Mouse (Mus musculus): ENCODE measurements around the gene Cyb5d1. TPM values are rescaled to one million over a fixed set of nuclear protein-coding genes. Genes with fewer than 3 reads are reported as not detected.

Cyb5d1 gene
- polyA plus RNA-seq, 1 experiment from 2014 or later: 28.7 TPM

DNA sequence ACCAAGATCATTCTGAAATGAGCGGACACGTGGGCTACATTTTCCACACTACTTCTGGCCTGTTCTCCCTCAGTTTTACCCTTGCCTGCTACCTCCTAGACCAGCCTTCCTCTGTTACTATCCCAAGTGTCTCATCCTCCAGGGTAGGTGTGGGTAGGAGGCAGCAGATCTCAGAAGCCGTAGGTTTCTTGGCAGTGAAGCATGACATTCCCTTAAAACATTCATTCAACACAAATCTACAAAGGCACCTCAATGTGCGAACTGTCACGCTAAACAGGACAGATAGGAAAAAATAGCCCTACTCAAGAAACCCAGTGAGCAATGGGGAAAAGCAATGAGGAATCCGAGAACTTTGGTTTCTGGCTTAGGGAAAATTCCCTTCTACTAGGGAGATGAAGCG lies 17.1 kb upstream of the Cyb5d1 start:
- peak overlapping the region; percentile 83 for H3K9ac ChIP-seq (ENCODE audit: low read depth, low read length)
- no peaks in the 10 kb centered on the region for H3K9me3 ChIP-seq (ENCODE audit: control insufficient read depth, low read length)
- no peak for ATAC-seq
- H3K4me1 ChIP-seq (ENCODE audit: control insufficient read depth, insufficient read depth, low read depth, low read length): peaks cover 55% of the 10 kb centered on the region
- WGBS: 52% methylated on average over 7 of the region's 7 CpGs
- H3K4me3 ChIP-seq (ENCODE audit: low read length): peak overlapping the region; percentile 76
- H3K27ac ChIP-seq (ENCODE audit: low read depth, low read length): peak overlapping the region; percentile 98
- peak overlapping the region; percentile 67 for H3K4me2 ChIP-seq (ENCODE audit: low read length)
- H3K27me3 ChIP-seq (replicated peaks; ENCODE audit: control insufficient read depth, insufficient read depth, low read length): no peaks in the 10 kb centered on the region
- no peaks in the 10 kb centered on the region; the same call in none of the 2 replicates for H3K36me3 ChIP-seq (ENCODE audit: control insufficient read depth, insufficient read depth, low read length)

DNA sequence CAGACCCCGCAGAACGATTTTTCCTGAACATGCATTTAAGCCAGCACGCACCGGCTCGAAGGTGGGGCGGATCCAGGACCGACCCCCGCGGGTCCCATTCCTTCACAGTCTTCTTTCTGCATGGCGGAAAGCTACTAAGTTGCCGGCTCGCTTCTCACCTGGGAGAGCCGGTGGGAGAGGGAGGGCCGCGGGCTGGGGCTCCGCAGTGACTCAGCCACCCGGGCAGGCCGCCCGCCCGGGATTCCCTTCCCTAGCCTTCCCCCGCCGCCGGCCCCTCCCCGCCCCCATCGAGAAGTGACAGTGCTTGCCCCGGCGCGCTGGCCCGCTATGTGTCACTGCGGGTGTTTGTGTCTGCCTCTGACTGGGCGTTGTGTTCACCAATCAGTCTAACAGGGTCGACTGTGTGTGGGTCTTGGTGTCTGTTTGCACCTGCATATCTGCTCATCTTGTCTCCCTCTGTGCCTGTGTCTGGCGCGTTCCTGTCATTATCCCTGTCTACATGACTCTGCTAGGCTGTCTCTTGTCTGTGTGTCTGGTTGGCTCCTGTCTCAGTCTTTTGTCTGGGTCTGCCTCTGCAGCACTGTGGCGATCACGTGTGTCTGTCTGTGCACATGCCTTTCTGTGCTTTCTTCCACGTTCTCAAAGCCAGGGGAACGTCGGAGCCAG lies 16.2 kb upstream of the Cyb5d1 start:
- peak overlapping the region; percentile 67 for H3K4me2 ChIP-seq (ENCODE audit: low read length)
- H3K27me3 ChIP-seq (replicated peaks; ENCODE audit: control insufficient read depth, insufficient read depth, low read length): no peaks in the 10 kb centered on the region
- under 1% methylated on average over 38 of the region's 39 CpGs for WGBS
- no peak for ATAC-seq
- peaks cover 51% of the 10 kb centered on the region for H3K4me1 ChIP-seq (ENCODE audit: control insufficient read depth, insufficient read depth, low read depth, low read length)
- H3K36me3 ChIP-seq (ENCODE audit: control insufficient read depth, insufficient read depth, low read length): peaks cover 4% of the 10 kb centered on the region
- peak overlapping the region; percentile 85 for H3K9ac ChIP-seq (ENCODE audit: low read depth, low read length)
- peak overlapping the region; percentile 76 for H3K4me3 ChIP-seq (ENCODE audit: low read length)
- peak overlapping the region; percentile 91 for H3K27ac ChIP-seq (ENCODE audit: low read depth, low read length)
- H3K9me3 ChIP-seq (ENCODE audit: control insufficient read depth, low read length): no peaks in the 10 kb centered on the region

DNA sequence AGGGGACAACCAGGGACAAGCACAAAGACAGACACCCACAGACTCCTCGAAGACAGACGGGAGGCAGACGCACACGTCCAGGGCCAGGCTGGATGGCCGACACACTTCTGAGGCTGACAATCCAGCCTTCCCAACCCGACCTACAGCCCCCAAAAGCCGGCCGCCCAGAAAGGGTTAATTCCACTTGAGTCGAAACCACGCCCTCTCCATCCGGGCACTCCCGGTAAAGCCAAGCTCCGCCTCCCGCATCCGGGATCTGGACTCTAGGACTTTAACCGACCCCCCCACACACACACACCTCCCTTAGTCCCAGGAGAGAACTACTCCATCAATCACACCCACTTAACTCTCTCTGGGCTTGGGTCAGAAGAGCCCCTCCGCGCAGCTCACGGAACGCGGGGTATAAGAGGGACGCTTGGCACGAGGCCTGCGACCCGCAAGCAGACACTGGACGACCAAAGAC lies 15.7 kb upstream of the Cyb5d1 start:
- H3K4me1 ChIP-seq (ENCODE audit: control insufficient read depth, insufficient read depth, low read depth, low read length): peaks cover 50% of the 10 kb centered on the region
- peak overlapping the region; percentile 67 for H3K4me2 ChIP-seq (ENCODE audit: low read length)
- ATAC-seq: peak; percentile 40
- peak overlapping the region; percentile 85 for H3K9ac ChIP-seq (ENCODE audit: low read depth, low read length)
- no peaks in the 10 kb centered on the region for H3K27me3 ChIP-seq (replicated peaks; ENCODE audit: control insufficient read depth, insufficient read depth, low read length)
- H3K4me3 ChIP-seq (ENCODE audit: low read length): peak overlapping the region; percentile 76
- under 1% methylated on average over 26 of the region's 26 CpGs for WGBS
- peaks cover 9% of the 10 kb centered on the region for H3K36me3 ChIP-seq (ENCODE audit: control insufficient read depth, insufficient read depth, low read length)
- H3K27ac ChIP-seq (ENCODE audit: low read depth, low read length): peak overlapping the region; percentile 91
- no peaks in the 10 kb centered on the region for H3K9me3 ChIP-seq (ENCODE audit: control insufficient read depth, low read length)

DNA sequence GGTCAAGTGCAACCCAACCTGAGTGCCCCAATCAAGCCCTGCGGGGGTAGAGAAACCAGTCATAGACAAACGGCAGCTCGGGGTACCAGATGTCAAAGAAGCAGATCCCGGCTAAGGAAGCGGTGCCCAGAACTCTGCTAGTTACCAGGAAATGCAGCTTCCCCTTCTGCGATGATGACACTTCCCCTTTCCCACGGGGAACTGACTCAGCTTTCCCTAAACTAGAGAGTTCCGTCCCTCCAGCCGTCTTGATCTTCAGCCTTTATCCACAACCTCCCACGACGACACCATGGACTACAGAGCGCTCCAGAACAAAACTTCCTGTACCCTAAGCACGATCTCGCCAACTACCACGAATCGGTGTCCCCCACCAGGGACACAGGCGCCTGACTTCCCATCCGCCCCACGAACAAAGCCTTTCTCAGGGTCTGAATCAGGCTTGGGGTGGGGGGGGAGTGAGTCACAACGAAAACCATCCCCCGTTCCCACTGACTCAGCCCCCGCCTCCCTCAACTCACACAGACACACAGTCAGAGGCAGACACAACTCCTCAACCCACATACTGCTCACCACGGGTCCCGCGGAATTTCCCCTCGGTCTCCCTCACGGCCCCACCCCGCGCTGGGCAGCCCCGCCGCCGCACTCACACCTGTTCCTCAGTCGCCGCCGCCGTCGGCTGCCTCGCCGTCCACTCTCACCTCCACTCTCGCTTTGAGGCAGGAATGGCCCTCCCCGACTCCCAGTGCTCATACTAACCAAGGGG lies 15.1 kb upstream of the Cyb5d1 start:
- WGBS: under 1% methylated on average over 41 of the region's 41 CpGs
- no peaks in the 10 kb centered on the region for H3K27me3 ChIP-seq (replicated peaks; ENCODE audit: control insufficient read depth, insufficient read depth, low read length)
- no peaks in the 10 kb centered on the region for H3K9me3 ChIP-seq (ENCODE audit: control insufficient read depth, low read length)
- H3K4me2 ChIP-seq (ENCODE audit: low read length): peak overlapping the region; percentile 67
- H3K36me3 ChIP-seq (ENCODE audit: control insufficient read depth, insufficient read depth, low read length): peaks cover 15% of the 10 kb centered on the region
- peak overlapping the region; percentile 76 for H3K4me3 ChIP-seq (ENCODE audit: low read length)
- ATAC-seq: no peak
- H3K9ac ChIP-seq (ENCODE audit: low read depth, low read length): peak overlapping the region; percentile 85
- peaks cover 50% of the 10 kb centered on the region for H3K4me1 ChIP-seq (ENCODE audit: control insufficient read depth, insufficient read depth, low read depth, low read length)
- peak overlapping the region; percentile 91 for H3K27ac ChIP-seq (ENCODE audit: low read depth, low read length)

DNA sequence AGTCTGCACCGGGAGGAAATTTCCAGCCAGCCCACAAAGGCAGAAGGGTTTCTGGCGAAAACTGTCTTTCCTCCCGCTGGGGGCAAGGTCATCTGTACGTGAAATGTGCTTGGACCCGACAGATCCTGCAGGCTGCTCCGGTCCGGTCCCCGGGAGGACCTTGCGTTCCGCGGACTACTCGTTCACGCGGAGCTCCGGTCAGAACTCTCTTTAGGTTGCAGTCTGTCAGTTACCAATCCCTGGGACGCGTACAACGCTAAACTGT lies 14.5 kb upstream of the Cyb5d1 start:
- peak overlapping the region; percentile 91 for H3K27ac ChIP-seq (ENCODE audit: low read depth, low read length)
- peak overlapping the region; percentile 67 for H3K4me2 ChIP-seq (ENCODE audit: low read length)
- 0% methylated on average over 18 of the region's 18 CpGs for WGBS
- peak overlapping the region; percentile 85 for H3K9ac ChIP-seq (ENCODE audit: low read depth, low read length)
- H3K36me3 ChIP-seq (ENCODE audit: control insufficient read depth, insufficient read depth, low read length): peaks cover 20% of the 10 kb centered on the region
- H3K4me1 ChIP-seq (ENCODE audit: control insufficient read depth, insufficient read depth, low read depth, low read length): peaks cover 49% of the 10 kb centered on the region
- no peaks in the 10 kb centered on the region for H3K27me3 ChIP-seq (replicated peaks; ENCODE audit: control insufficient read depth, insufficient read depth, low read length)
- no peaks in the 10 kb centered on the region for H3K9me3 ChIP-seq (ENCODE audit: control insufficient read depth, low read length)
- peak overlapping the region; percentile 76 for H3K4me3 ChIP-seq (ENCODE audit: low read length)
- ATAC-seq: no peak

DNA sequence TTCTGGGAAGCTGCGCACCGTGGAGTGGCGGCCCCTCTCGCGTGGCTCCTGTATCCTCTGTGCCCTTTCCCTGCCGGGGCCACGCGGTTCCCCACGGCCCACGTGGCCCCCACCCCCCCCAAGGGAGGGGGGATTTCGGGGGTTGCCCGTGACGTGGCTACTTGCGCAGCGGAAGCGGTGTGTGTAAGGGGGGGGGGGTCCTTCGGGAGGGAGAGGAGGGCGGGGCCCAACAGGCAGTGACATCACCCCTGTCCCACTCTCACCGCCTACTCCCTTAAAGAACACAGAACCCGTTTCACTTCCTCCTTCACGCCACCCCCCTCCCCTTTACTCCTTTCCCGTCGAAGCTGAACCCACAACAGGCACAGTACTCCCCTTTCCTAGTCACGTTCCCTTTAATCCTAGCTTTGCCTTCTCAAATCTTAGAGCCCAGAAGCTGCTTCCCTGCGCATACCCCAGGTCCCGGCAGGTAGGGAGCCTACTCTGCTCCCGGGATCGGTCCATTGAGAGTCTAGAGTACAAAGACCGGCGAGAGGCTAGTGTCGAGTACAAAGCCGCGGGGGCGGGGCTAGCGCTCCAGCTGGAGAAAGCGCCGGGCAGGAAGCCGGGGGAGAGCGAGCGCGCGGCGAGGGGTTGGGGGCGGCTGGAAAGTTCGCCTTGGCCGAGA lies 14.1 kb upstream of the Cyb5d1 start:
- H3K27ac ChIP-seq (ENCODE audit: low read depth, low read length): peak overlapping the region; percentile 91
- H3K4me1 ChIP-seq (ENCODE audit: control insufficient read depth, insufficient read depth, low read depth, low read length): peaks cover 44% of the 10 kb centered on the region
- H3K4me2 ChIP-seq (ENCODE audit: low read length): peak overlapping the region; percentile 67
- peak overlapping the region; percentile 76 for H3K4me3 ChIP-seq (ENCODE audit: low read length)
- WGBS: under 1% methylated on average over 43 of the region's 46 CpGs
- no peaks in the 10 kb centered on the region for H3K27me3 ChIP-seq (replicated peaks; ENCODE audit: control insufficient read depth, insufficient read depth, low read length)
- peaks cover 24% of the 10 kb centered on the region for H3K36me3 ChIP-seq (ENCODE audit: control insufficient read depth, insufficient read depth, low read length)
- ATAC-seq: peak; percentile 43
- H3K9ac ChIP-seq (ENCODE audit: low read depth, low read length): peak overlapping the region; percentile 85
- H3K9me3 ChIP-seq (ENCODE audit: control insufficient read depth, low read length): no peaks in the 10 kb centered on the region

DNA sequence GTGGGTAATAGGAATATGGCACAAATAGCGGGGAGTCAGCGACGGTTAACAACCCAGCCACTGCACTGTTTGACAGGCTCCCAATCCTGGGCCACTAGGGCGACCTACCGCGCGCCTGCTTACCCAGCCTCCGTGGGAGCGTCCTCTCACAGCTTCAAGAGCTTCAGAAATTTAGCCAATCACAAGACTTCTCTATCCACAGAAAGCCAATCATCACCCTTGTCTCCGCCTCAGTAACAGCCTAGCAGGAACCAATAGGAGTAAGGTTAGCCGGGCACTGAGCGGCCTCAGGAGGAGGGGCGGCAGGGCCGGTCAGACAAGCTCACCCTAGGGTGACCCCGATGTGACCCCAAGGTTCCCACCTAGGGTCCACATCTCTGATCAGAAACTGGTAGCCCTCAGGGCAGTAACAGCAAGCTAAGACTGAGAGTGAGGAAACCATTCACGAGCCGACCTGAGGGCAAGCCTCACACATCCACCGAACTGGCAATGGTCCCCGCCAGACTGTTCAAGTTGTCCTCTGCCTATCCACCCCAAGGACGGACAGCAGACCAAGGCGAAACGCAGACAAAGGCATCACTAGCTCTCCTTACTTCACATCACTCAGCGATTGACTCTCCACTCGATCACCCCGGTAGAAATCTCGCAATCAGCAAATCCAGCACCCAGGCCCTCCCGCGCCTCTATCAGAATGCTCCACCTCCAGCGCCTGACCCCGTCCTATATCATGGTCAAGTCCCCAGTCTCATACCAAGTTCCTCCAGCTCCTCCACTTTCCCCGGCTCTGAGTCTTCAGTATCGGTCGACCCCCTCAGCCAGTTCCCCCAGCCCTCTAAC lies 13.3 kb upstream of the Cyb5d1 start:
- Histone ChIP-seq H3K4me3 (ENCODE audit: low read length) (peak overlapping the region; percentile 76), H3K27ac (ENCODE audit: low read depth, low read length) (peak overlapping the region; percentile 91), H3K4me2 (ENCODE audit: low read length) (peak overlapping the region; percentile 67), H3K9ac (ENCODE audit: low read depth, low read length) (peak overlapping the region; percentile 85), H3K4me1 (ENCODE audit: control insufficient read depth, insufficient read depth, low read depth, low read length) (peaks cover 36% of the 10 kb centered on the region), H3K36me3 (ENCODE audit: control insufficient read depth, insufficient read depth, low read length) (peaks cover 31% of the 10 kb centered on the region), H3K9me3 (ENCODE audit: control insufficient read depth, low read length) (no peaks in the 10 kb centered on the region), H3K27me3 (replicated peaks; ENCODE audit: control insufficient read depth, insufficient read depth, low read length) (no peaks in the 10 kb centered on the region)
- ATAC-seq: peak; percentile 76
- under 1% methylated on average over 33 of the region's 33 CpGs for WGBS

DNA sequence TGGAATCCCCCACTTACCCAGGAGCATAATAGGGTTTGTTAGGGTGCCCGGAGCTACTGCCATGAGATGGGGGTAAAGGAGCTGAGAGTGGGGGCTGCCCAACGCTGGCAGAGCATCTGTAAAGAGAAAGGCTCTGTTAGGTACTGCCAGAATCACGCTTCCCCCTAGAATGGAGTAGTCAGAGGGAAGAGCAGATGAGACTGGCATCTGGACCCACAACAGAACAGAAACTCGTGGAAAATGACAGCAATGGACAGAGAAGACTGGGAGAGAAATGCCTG lies 12.2 kb upstream of the Cyb5d1 start:
- peak overlapping the region; percentile 85 for H3K9ac ChIP-seq (ENCODE audit: low read depth, low read length)
- peak overlapping the region; percentile 60 for H3K27ac ChIP-seq (ENCODE audit: low read depth, low read length)
- H3K27me3 ChIP-seq (replicated peaks; ENCODE audit: control insufficient read depth, insufficient read depth, low read length): no peaks in the 10 kb centered on the region
- no peak for ATAC-seq
- WGBS: 82% methylated on average over 4 of the region's 4 CpGs
- no peaks in the 10 kb centered on the region for H3K9me3 ChIP-seq (ENCODE audit: control insufficient read depth, low read length)
- H3K36me3 ChIP-seq (ENCODE audit: control insufficient read depth, insufficient read depth, low read length): peaks cover 36% of the 10 kb centered on the region
- no peak overlapping the region for H3K4me3 ChIP-seq (ENCODE audit: low read length)
- peaks cover 25% of the 10 kb centered on the region for H3K4me1 ChIP-seq (ENCODE audit: control insufficient read depth, insufficient read depth, low read depth, low read length)
- H3K4me2 ChIP-seq (ENCODE audit: low read length): peak overlapping the region; percentile 67
